Mouse (Mus musculus) kidney, postnatal 14 days (tissue): Measurements from ENCODE around the gene Tbp.
"Not testable (repeated sequence)": the region's sequence is repeated elsewhere in the genome, so short reads cannot be mapped to it uniquely, and the experiment has no call there.

ENCODE experiments used
- DNase-seq: peaks from one replicate; pipeline ENCODE4 v3.0.0; 2022; ENCODE audit warnings: mixed read lengths

Tbp gene

DNA sequence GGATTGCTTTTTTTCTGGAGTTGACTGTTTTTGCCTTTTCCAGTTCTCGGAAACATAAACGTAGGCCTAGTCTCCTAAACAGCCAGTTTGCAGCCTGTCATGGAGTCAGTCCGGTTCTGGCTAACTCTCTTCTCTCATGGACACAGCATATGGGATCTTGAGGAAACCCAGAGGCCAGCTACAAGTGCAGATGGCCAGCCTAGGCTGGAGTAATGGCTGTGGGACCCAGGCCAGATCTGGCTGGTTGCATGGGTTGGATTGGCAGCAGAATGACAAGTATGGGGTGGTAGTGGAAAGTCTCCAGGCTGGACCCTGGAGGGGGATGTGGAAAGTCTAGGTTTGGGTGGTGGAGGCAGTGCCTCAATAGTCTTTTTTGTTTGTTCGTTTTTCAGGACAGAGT, 40.6 kb downstream of the Tbp start:
- no peak for DNase-seq

DNA sequence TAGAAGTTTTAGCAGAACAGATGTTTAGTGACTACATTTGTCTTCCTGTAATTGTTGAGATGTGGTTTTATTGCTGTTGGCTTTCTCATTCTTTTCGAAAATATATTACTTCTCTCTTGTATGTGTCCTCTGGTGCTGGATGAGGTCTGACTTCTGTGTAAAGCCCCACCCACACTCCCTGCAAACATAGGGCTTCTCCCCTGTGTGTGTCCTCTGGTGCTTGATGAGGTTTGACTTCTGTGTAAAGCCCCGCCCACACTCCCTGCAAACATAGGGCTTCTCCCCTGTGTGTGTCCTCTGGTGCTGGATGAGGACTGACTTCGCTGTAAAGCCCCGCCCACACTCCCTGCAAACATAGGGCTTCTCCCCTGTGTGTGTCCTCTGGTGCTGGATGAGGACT, 44.2 kb downstream of the Tbp start:
- DNase-seq: not testable (repeated sequence)

DNA sequence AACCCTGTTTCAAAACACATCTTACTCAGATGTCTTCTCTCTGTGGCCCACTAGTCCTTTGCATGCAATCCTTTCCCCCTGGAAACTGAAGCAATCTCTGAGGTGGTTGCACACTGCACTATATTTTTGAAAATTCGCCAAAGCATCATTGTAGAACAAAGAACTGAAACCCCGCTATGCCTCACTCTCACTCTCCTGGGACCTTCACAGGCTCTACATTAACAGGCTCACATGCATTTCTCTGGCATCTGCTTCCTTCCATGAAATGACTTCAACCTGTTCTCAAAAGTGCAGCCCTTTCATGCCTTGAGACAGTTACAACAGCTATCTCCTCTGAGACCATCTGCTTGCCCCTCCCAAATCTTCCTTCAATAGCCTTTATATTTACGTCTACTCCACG, 46.8 kb downstream of the Tbp start:
- no peak for DNase-seq

DNA sequence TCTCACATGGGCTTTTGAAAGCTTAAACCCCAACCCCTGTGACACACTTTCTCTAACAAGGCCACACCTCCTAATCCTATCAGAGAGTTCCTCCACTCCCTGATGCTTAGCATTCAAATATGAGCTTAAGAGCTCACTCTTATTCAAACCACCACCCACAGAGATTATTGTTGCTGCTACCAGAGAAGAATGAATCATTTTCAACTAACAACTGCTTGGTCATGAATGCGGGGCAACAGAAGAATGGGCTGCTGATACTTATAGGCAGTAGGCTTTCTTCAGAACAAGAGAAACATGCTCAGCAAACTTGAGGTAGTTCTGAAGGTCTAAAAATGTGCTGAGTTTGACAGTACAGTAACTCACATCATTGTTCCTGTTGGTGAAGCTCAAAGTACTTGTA, 50.0 kb downstream of the Tbp start:
- no peak for DNase-seq

DNA sequence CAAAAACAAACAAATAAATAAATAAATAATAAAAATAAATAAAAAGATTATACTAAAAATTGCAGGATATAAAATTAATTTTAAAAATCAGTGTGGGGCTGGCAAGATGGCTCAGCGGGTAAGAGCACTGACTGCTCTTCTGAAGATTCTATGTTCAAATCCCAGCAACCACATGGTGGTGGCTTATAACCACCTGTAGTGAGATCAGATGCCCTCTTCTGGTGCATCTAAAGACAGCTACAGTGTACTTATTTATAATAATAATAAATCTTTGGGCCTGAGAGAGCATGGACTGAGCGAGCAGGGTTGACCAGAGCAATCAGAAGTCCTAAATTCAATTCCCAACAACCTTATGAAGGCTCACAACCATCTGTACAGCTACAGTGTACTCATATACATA, 60.3 kb downstream of the Tbp start:
- DNase-seq: no peak

DNA sequence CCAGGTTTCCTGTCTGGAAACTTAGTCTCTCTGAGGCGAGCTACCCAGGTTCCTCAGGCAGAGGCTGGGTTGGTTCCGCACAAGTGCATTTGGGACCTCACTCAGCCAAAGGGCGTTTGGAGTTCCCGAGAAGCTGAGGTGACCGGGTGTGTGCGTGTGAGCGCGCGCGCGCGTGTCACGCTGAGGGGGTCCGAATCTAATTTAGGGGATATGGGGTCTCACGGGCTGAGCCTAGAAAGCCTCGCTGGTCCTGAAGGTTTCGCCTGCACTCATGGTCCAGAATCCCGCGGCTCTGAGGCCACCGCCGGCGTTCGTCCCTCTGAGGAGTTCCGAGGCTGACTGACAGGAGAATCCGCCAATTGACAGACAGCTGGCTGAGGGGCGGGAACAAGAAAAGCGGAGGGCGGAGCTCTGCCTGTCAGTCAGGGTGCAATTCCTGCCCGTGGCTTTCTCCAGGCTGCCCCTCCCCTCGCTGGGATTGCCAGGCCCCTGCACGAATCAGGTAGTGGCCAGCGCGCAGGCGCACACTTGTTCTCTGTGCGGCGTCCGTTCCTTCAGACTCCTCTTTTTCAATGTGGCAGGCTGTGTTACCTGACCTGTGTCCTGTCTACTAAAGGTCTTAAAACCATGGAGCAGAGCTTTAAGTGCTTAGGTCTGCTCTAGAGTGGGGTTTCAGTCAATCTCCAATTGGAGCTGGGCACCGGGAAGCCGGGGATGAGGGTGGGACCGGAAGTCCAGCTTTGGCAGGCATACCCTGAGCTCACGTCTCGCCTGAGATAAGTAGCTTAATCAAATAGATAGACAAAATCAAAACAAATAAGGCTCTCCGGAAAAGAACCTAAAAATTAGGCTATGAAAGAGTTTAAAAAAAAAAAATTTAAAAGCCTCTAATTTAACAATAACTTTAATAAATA, 64.6 kb downstream of the Tbp start, which contains the start of gene Prdm9:
TSS of gene Prdm9 (minus strand) at position 341 of the 914 bp plus-strand sequence.
- peak; percentile 99 for DNase-seq

DNA sequence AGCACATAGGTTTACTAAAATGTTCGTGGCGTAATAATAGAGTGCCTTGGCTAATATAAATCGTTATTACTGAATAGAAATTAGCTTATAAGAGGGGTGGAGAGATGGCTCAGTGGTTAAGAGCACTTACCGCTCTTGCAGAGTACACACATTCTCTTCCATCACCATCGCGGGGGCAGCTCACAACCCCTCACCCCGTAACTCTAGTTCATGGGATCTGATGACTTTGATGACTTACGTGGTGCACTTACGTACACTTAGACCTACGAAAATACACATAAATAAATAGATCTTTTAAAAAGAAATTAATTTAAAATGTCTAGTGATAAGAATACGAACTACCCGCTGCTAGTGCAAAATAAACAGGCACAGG, 65.2 kb downstream of the Tbp start:
- DNase-seq: peak; percentile 5

DNA sequence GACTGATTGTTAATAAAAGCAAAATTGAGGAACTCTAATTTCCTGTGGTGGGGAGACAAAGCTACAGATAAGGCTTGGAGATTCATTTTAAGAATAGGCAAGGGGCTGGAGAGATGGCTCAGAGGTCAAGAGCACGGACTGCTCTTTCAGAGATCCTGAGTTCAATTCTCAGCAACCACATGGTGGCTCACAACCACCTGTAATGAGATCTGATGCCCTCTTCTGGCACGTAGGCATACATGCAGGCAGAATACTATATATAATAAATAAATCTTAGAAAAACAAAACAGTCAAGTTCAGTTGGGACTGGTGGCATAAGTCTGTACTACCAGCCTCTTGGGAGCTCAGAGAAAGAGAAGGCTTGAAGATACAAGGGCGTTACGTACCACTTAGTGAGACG, 67.2 kb downstream of the Tbp start:
- DNase-seq: no peak

DNA sequence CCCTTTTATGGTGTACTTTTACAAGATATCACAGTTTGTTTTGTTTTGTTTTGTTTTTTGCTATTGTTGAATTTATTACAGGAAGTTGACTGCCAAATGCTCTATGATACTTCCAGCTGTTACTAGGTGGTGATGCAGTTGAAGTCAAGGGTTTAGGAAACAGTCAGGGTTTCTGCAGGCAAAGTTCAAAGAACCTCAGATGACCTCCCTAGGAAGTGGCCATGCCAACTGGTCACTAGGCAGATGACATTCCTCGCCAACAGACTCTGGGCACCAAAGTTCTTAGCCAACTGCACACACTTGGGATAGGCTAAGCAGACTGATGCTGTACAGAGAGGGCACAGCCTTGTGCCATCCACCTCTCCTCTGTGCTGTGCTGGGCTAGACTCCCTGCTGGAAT, 75.4 kb downstream of the Tbp start:
- DNase-seq: no peak

DNA sequence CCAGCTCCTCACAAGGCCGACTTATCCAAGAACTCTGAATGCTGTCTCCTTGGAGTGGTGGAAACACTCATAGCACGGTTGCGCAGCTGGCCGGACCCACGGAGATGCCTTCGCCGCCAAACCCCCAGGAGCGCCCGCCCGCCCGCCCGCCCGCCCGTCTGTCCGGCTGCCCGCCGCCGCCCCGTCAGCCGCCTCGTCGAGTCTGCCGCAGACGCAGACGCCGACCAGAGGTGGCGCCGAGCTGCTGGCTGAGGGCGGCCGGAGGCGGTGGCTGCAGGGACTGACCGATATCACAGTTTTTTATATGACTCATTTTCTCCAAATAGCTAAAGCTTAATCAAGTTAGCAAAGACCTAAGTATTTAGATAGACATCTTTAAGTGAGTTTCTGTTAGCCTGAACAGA, 77.6 kb downstream of the Tbp start:
- DNase-seq: peak; percentile 39
